Mouse (Mus musculus) heart, embryonic 15.5 days (tissue): ENCODE measurements around the gene Prb1. TPM values are rescaled to one million over a fixed set of nuclear protein-coding genes. Genes with fewer than 3 reads are reported as not detected.
"Not testable (repeated sequence)": the region's sequence is repeated elsewhere in the genome, so short reads cannot be mapped to it uniquely, and the experiment has no call there.

Experiments used
- ATAC-seq: fragments of 200-750 bp; cut with Nextera tagmentation; replicated peaks from 2 replicates; pipeline ENCODE4 v1.8.0; 2017; ENCODE audit warnings: low read depth, moderate TSS enrichment; ENCODE audit not compliant: insufficient number of reproducible peaks, insufficient read depth, low FRiP score
- H3K27ac ChIP-seq: fragments of 300-500 bp; sonication (generic); 2 replicates; pipeline ENCODE4 v1.5.1; 2015; ENCODE audit warnings: mild to moderate bottlenecking, inconsistent platforms
- H3K27me3 ChIP-seq: fragments of 300-500 bp; sonication (generic); 2 replicates; pipeline ENCODE4 v1.6.1; 2015; ENCODE audit warnings: inconsistent platforms
- H3K36me3 ChIP-seq: fragments of 300-500 bp; sonication (generic); 2 replicates; pipeline ENCODE4 v1.6.1; 2015; ENCODE audit warnings: mild to moderate bottlenecking, inconsistent platforms
- H3K4me1 ChIP-seq: fragments of 300-500 bp; sonication (generic); replicated peaks from 2 replicates; pipeline ENCODE4 v1.6.1; 2015; ENCODE audit warnings: inconsistent platforms
- H3K4me2 ChIP-seq: fragments of 300-500 bp; sonication (generic); 2 replicates; pipeline ENCODE4 v1.6.1; 2015; ENCODE audit warnings: inconsistent platforms, mild to moderate bottlenecking, moderate library complexity
- H3K4me3 ChIP-seq: fragments of 300-500 bp; sonication (generic); 2 replicates; pipeline ENCODE4 v1.5.1; 2015; ENCODE audit warnings: mild to moderate bottlenecking, inconsistent platforms
- H3K9ac ChIP-seq: fragments of 300-500 bp; sonication (generic); 2 replicates; pipeline ENCODE4 v1.6.1; 2015; ENCODE audit warnings: mild to moderate bottlenecking, inconsistent platforms
- H3K9me3 ChIP-seq: fragments of 300-500 bp; sonication (generic); replicated peaks from 2 replicates; pipeline ENCODE4 v1.6.1; 2016; ENCODE audit warnings: inconsistent platforms
- polyA plus RNA-seq: library from polyadenylated mRNA; unstranded; fragments of >200 nt; fragmentation: Nextera tagmentation; extraction: Ambion mirVana; gene quantifications from 2 replicates; pipeline ENCODE4 v1.2.1, GENCODE M21; 2015

The Prb1 gene
- polyA plus RNA-seq, result not detected in 2 replicates

DNA sequence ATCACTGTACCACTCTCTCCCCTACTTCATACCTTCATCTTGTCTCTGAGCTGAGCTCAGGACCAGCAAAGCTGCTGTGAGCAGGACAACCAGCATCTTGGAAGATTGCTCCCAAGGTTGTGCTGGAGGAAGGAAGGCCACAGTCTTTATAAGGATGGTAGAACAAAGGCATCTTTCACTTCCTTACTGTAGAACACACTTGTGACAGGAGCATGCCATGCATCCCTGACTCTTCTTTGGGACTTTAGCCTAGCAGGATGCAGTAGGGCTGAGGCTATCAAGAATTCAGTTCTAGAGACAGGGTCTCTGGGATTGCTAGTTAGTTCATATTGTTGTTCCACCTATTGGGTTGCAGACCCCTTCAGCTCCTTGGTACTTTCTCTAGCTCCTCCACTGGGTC, at the start of gene Prb1:
Gene Prb1, minus strand, starts transcription at position 101 of the 400 bp plus-strand sequence.
- H3K4me1 ChIP-seq, H3K36me3 ChIP-seq, H3K9me3 ChIP-seq, H3K27ac ChIP-seq, ATAC-seq, H3K4me3 ChIP-seq, H3K4me2 ChIP-seq, H3K9ac ChIP-seq, H3K27me3 ChIP-seq: not testable (repeated sequence)

Other genes starting within 250 kb of the Prb1 start
- gene Prpmp5, start 104.2 kb upstream of the Prb1 start, polyA plus RNA-seq, result not detected in 2 replicates
- gene Gm8882, start 153.6 kb upstream of the Prb1 start, polyA plus RNA-seq, result not detected in 2 replicates